Mouse (Mus musculus) lung, adult 18-20 months (tissue): ENCODE results near the gene Fam214a.

Experiments
- DNase-seq, 2 experiments: peaks; one replicate each; pipeline ENCODE4 v3.0.0; 2022; ENCODE audit warnings: mixed read lengths in 2 of 2

Fam214a gene

GRCm38 (mm10) chr9:74952106-74952505, 578 bp upstream of the Fam214a start:
- peak in 1 of 2 experiments; percentile 20 for DNase-seq

- peak; percentile 79 to 85 for DNase-seq
Observed at GRCm38 (mm10) chr9:74953265-74953958, 728 bp downstream of the Fam214a start.

GRCm38 (mm10) chr9:74953959-74954279, 1.2 kb downstream of the Fam214a start:
- no peak for DNase-seq

GRCm38 (mm10) chr9:74954387-74954786, 1.7 kb downstream of the Fam214a start:
- no peak for DNase-seq

- no peak for DNase-seq
Observed at GRCm38 (mm10) chr9:74960630-74961029, 7.9 kb downstream of the Fam214a start.

- DNase-seq, result no peak
Observed at GRCm38 (mm10) chr9:74961073-74961575, 8.4 kb downstream of the Fam214a start.

- DNase-seq, result no peak
Observed at GRCm38 (mm10) chr9:74963953-74964352, 11.3 kb downstream of the Fam214a start.

GRCm38 (mm10) chr9:74964866-74965384, 12.2 kb downstream of the Fam214a start:
- DNase-seq, result no peak

GRCm38 (mm10) chr9:74966200-74966599, 13.5 kb downstream of the Fam214a start:
- DNase-seq, result no peak

GRCm38 (mm10) chr9:74968647-74969428, 16.2 kb downstream of the Fam214a start:
- DNase-seq, result no peak

GRCm38 (mm10) chr9:74970591-74970990, 17.9 kb downstream of the Fam214a start:
- no peak for DNase-seq

GRCm38 (mm10) chr9:74971191-74971976, 18.7 kb downstream of the Fam214a start:
- DNase-seq, result peak in 1 of 2 experiments; percentile 63

- no peak for DNase-seq
Observed at GRCm38 (mm10) chr9:74972736-74973135, 20.1 kb downstream of the Fam214a start.

GRCm38 (mm10) chr9:74973154-74973553, 20.5 kb downstream of the Fam214a start:
- no peak for DNase-seq

- DNase-seq, result peak; percentile 24 to 46
Observed at GRCm38 (mm10) chr9:74974758-74975157, 22.1 kb downstream of the Fam214a start.

- DNase-seq, result no peak
Observed at GRCm38 (mm10) chr9:74975416-74975815, 22.7 kb downstream of the Fam214a start.

GRCm38 (mm10) chr9:74975911-74976563, 23.4 kb downstream of the Fam214a start:
- DNase-seq, result peak; percentile 92 to 93

- no peak for DNase-seq
Observed at GRCm38 (mm10) chr9:74977251-74977650, 24.6 kb downstream of the Fam214a start.

GRCm38 (mm10) chr9:74977962-74978361, 25.3 kb downstream of the Fam214a start:
- DNase-seq, result no peak

GRCm38 (mm10) chr9:74978868-74979267, 26.2 kb downstream of the Fam214a start:
- no peak for DNase-seq

GRCm38 (mm10) chr9:74979371-74979770, 26.7 kb downstream of the Fam214a start:
- DNase-seq, result no peak

GRCm38 (mm10) chr9:74979866-74980265, 27.2 kb downstream of the Fam214a start:
- no peak for DNase-seq
